Mouse (Mus musculus) C2C12 (cell line): ENCODE measurements around the gene Cyb5d1. TPM values are rescaled to one million over a fixed set of nuclear protein-coding genes. Genes with fewer than 3 reads are reported as not detected.
A peak's percentile ranks its signal among the peaks of the same experiment; 100 is the strongest.

Source experiments
- H3K27me3 ChIP-seq: one replicate; pipeline ENCODE4 v1.6.1; 2011; ENCODE audit not compliant: control insufficient read depth, insufficient read depth, insufficient read length
- H3K36me3 ChIP-seq: one replicate; pipeline ENCODE4 v1.6.1; 2011; ENCODE audit not compliant: control insufficient read depth, insufficient read depth
- H3K4me3 ChIP-seq: one replicate; pipeline ENCODE4 v1.5.1; 2011; ENCODE audit warnings: mild to moderate bottlenecking, control low read depth; ENCODE audit not compliant: poor library complexity, insufficient read depth, severe bottlenecking
- H3K79me2 ChIP-seq: one replicate; pipeline ENCODE4 v1.6.1; 2011; ENCODE audit not compliant: control insufficient read depth, insufficient read depth
- H3K79me3 ChIP-seq: one replicate; pipeline ENCODE4 v1.6.1; 2011; ENCODE audit warnings: low read depth, control low read depth
- H3ac ChIP-seq: one replicate; pipeline ENCODE3; 2011; ENCODE audit warnings: low read depth; ENCODE audit not compliant: control insufficient read depth, insufficient read length
- CEBPB ChIP-seq: IDR thresholded peaks from one replicate; pipeline ENCODE4 v1.6.1; 2011; ENCODE audit warnings: low read depth, mild to moderate bottlenecking, control low read depth, moderate library complexity
- CTCF ChIP-seq: IDR thresholded peaks from one replicate; pipeline ENCODE4 v1.5.1; 2011; ENCODE audit not compliant: control insufficient read depth, insufficient read depth, insufficient read length
- FOSL1 ChIP-seq: IDR thresholded peaks from one replicate; pipeline ENCODE4 v1.8.0; 2011; ENCODE audit warnings: mild to moderate bottlenecking, low read length; ENCODE audit not compliant: poor library complexity, insufficient read depth, severe bottlenecking
- MAX ChIP-seq: IDR thresholded peaks from one replicate; pipeline ENCODE4 v1.6.1; 2011; ENCODE audit warnings: mild to moderate bottlenecking, control low read depth
- MYOD1 ChIP-seq: IDR thresholded peaks from one replicate; pipeline ENCODE4 v1.6.1; 2011; ENCODE audit warnings: low read depth; ENCODE audit not compliant: control insufficient read depth, insufficient read length
- MYOG ChIP-seq: IDR thresholded peaks from one replicate; pipeline ENCODE4 v1.6.1; 2011; ENCODE audit not compliant: control insufficient read depth, insufficient read length; ENCODE audit errors: extremely low read depth
- USF1 ChIP-seq: IDR thresholded peaks from one replicate; pipeline ENCODE4 v1.6.1; 2011; ENCODE audit warnings: low read depth, mild to moderate bottlenecking, control low read depth, moderate library complexity
- polyA plus RNA-seq: library from polyadenylated mRNA; unstranded; fragments of >200 nt; fragmentation: generic; extraction: Trizol; gene quantifications from one replicate; pipeline ENCODE4 v1.2.1, GENCODE M21; 2012; ENCODE audit warnings: missing spikeins

Gene Cyb5d1
- polyA plus RNA-seq, 1 experiment = 22.8 TPM

GRCm38 (mm10) chr11:69417449-69418384, 22.3 kb upstream of the Cyb5d1 start:
- peaks cover 38% of the 10 kb centered on the region for H3K79me2 ChIP-seq
- H3K36me3 ChIP-seq = peaks cover 15% of the 10 kb centered on the region
- peak overlapping the region; percentile 74 for H3ac ChIP-seq
- peak overlapping the region; percentile 40 for H3K4me3 ChIP-seq
- peaks cover 19% of the 10 kb centered on the region for H3K79me3 ChIP-seq
- peaks cover 3% of the 10 kb centered on the region for H3K27me3 ChIP-seq
- TF ChIP-seq MYOG (no peak), FOSL1 (no peak), CTCF (no peak), USF1 (peak; percentile 93), MYOD1 (no peak), MAX (peak; percentile 97), CEBPB (peak; percentile 25)

GRCm38 (mm10) chr11:69416921-69417448, 21.6 kb upstream of the Cyb5d1 start:
- Histone ChIP-seq H3K79me2 (peaks cover 46% of the 10 kb centered on the region), H3K27me3 (peaks cover 3% of the 10 kb centered on the region), H3ac (peak overlapping the region; percentile 20), H3K79me3 (peaks cover 21% of the 10 kb centered on the region), H3K4me3 (peak overlapping the region; percentile 78), H3K36me3 (peaks cover 23% of the 10 kb centered on the region)
- TF ChIP-seq CEBPB = no peak
- no peak for TF ChIP-seq MYOG
- no peak for TF ChIP-seq FOSL1
- no peak for TF ChIP-seq USF1
- no peak for TF ChIP-seq MYOD1
- TF ChIP-seq CTCF = no peak
- TF ChIP-seq MAX = no peak

- H3K27me3 ChIP-seq = peaks cover 3% of the 10 kb centered on the region
- H3K79me3 ChIP-seq = peaks cover 21% of the 10 kb centered on the region
- H3K4me3 ChIP-seq = peak overlapping the region; percentile 78
- peaks cover 26% of the 10 kb centered on the region for H3K36me3 ChIP-seq
- no peak overlapping the region for H3ac ChIP-seq
- no peak for TF ChIP-seq USF1
- TF ChIP-seq MYOG = no peak
- TF ChIP-seq CTCF = no peak
- TF ChIP-seq CEBPB = no peak
- no peak for TF ChIP-seq FOSL1
- TF ChIP-seq MAX = no peak
- no peak for TF ChIP-seq MYOD1
- H3K79me2 ChIP-seq = peaks cover 50% of the 10 kb centered on the region
These were observed 21.1 kb upstream of the Cyb5d1 start for GRCm38 (mm10) chr11:69416509-69416908.

GRCm38 (mm10) chr11:69415668-69416451, 20.4 kb upstream of the Cyb5d1 start:
- Histone ChIP-seq H3K27me3 (no peaks in the 10 kb centered on the region), H3K4me3 (peak overlapping the region; percentile 78), H3K79me2 (peaks cover 56% of the 10 kb centered on the region), H3ac (peak overlapping the region; percentile 90), H3K36me3 (peaks cover 26% of the 10 kb centered on the region), H3K79me3 (peaks cover 23% of the 10 kb centered on the region)
- no peak for TF ChIP-seq MYOD1
- no peak for TF ChIP-seq MYOG
- TF ChIP-seq CEBPB = no peak
- TF ChIP-seq CTCF = no peak
- no peak for TF ChIP-seq FOSL1
- TF ChIP-seq USF1 = no peak
- TF ChIP-seq MAX = no peak

GRCm38 (mm10) chr11:69415327-69415667, 19.9 kb upstream of the Cyb5d1 start:
- TF ChIP-seq MYOD1 (no peak), MYOG (no peak), CTCF (no peak), MAX (no peak), CEBPB (no peak), USF1 (no peak), FOSL1 (no peak)
- H3K79me2 ChIP-seq = peaks cover 62% of the 10 kb centered on the region
- H3K79me3 ChIP-seq = peaks cover 25% of the 10 kb centered on the region
- no peaks in the 10 kb centered on the region for H3K27me3 ChIP-seq
- peaks cover 26% of the 10 kb centered on the region for H3K36me3 ChIP-seq
- peak overlapping the region; percentile 90 for H3ac ChIP-seq
- peak overlapping the region; percentile 78 for H3K4me3 ChIP-seq
